Mouse (Mus musculus) left cerebral cortex, postnatal 10 days (tissue): ENCODE data around the gene 4930595D18Rik. TPM values are rescaled to one million over a fixed set of nuclear protein-coding genes. Genes with fewer than 3 reads are reported as not detected.
A peak's percentile ranks its signal among the peaks of the same experiment; 100 is the strongest.

Experiments
- DNase-seq, 2 experiments: peaks; one replicate each; pipeline ENCODE4 v3.0.0; 2021 to 2022; ENCODE audit warnings: low spot score in 2 of 2, mixed read lengths in 1 of 2; ENCODE audit errors: extremely low spot score in 1 of 2
- intact Hi-C: fragments of 180-260 bp; cut with DNase I; formaldehyde crosslinking; loops from one replicate; pipeline ENCODE4 v1.15.1; 2025
- total RNA-seq, 2 experiments: library from RNA; stranded (reverse); gene quantifications; 2 replicates each; pipeline ENCODE4 v1.2.3; 2021

The 4930595D18Rik gene
- total RNA-seq: not detected

- no peak for DNase-seq
- intact Hi-C loops: no loop called here
Observed at GRCm38 (mm10) chr12:111184476-111184875, at the start of gene 4930595D18Rik. TSS of gene 4930595D18Rik (minus strand) at chr12:111184491.

- DNase-seq: no peak
- intact Hi-C loops: no loop called here
Observed at GRCm38 (mm10) chr12:111233798-111234197, 49.5 kb upstream of the 4930595D18Rik start.

- no peak for DNase-seq
- intact Hi-C loops: no loop called here
Observed at GRCm38 (mm10) chr12:111230793-111231192, 46.5 kb upstream of the 4930595D18Rik start.

- DNase-seq: no peak
- intact Hi-C loops: no loop called here
Observed at GRCm38 (mm10) chr12:111228488-111228887, 44.2 kb upstream of the 4930595D18Rik start.

- no peak for DNase-seq
- intact Hi-C loops: no loop called here
Observed at GRCm38 (mm10) chr12:111227410-111227809, 43.1 kb upstream of the 4930595D18Rik start.

GRCm38 (mm10) chr12:111225197-111225780, 41.0 kb upstream of the 4930595D18Rik start:
- intact Hi-C loops: no loop called here
- no peak for DNase-seq

GRCm38 (mm10) chr12:111218867-111219266, 34.6 kb upstream of the 4930595D18Rik start:
- no peak for DNase-seq
- intact Hi-C loops: no loop called here

GRCm38 (mm10) chr12:111211729-111212128, 27.4 kb upstream of the 4930595D18Rik start:
- no peak for DNase-seq
- intact Hi-C loops: no loop called here

- intact Hi-C loops: no loop called here
- no peak for DNase-seq
Observed at GRCm38 (mm10) chr12:111207641-111208040, 23.4 kb upstream of the 4930595D18Rik start.

- intact Hi-C loops: loop anchor here (5.0 kb wide), 1 partner anchor 43 kb away; no protein-coding TSS in a partner anchor
- DNase-seq: peak in 1 of 2 experiments; percentile 50
Observed at GRCm38 (mm10) chr12:111203945-111204344, 19.7 kb upstream of the 4930595D18Rik start.

- intact Hi-C loops: loop anchor here (5.0 kb wide), 1 partner anchor 44 kb away; no protein-coding TSS in a partner anchor
- no peak for DNase-seq
Observed at GRCm38 (mm10) chr12:111203076-111203475, 18.8 kb upstream of the 4930595D18Rik start.

GRCm38 (mm10) chr12:111196548-111196947, 12.3 kb upstream of the 4930595D18Rik start:
- DNase-seq: no peak
- intact Hi-C loops: no loop called here

GRCm38 (mm10) chr12:111193331-111193730, 9.0 kb upstream of the 4930595D18Rik start:
- DNase-seq: no peak
- intact Hi-C loops: no loop called here

GRCm38 (mm10) chr12:111192777-111193176, 8.5 kb upstream of the 4930595D18Rik start:
- no peak for DNase-seq
- intact Hi-C loops: no loop called here

GRCm38 (mm10) chr12:111190891-111191290, 6.6 kb upstream of the 4930595D18Rik start:
- intact Hi-C loops: no loop called here
- peak in 1 of 2 experiments; percentile 38 for DNase-seq

- DNase-seq: no peak
- intact Hi-C loops: no loop called here
Observed at GRCm38 (mm10) chr12:111190355-111190754, 6.1 kb upstream of the 4930595D18Rik start.

GRCm38 (mm10) chr12:111188295-111188694, 4.0 kb upstream of the 4930595D18Rik start:
- DNase-seq: no peak
- intact Hi-C loops: no loop called here

- DNase-seq: no peak
- intact Hi-C loops: no loop called here
Observed at GRCm38 (mm10) chr12:111186986-111187385, 2.7 kb upstream of the 4930595D18Rik start.

- no peak for DNase-seq
- intact Hi-C loops: no loop called here
Observed at GRCm38 (mm10) chr12:111182378-111182777, 1.9 kb downstream of the 4930595D18Rik start.

- intact Hi-C loops: no loop called here
- no peak for DNase-seq
Observed at GRCm38 (mm10) chr12:111181848-111182247, 2.4 kb downstream of the 4930595D18Rik start.

GRCm38 (mm10) chr12:111178772-111179171, 5.5 kb downstream of the 4930595D18Rik start:
- intact Hi-C loops: no loop called here
- DNase-seq: no peak
